Mouse (Mus musculus) inflammation-experienced regulatory T-cells, adult 6 months (primary cell): Measurements from ENCODE around the gene Olfr739. TPM values are rescaled to one million over a fixed set of nuclear protein-coding genes. Genes with fewer than 3 reads are reported as not detected.

Experiments
- ATAC-seq: one replicate; pipeline ENCODE4 v1.8.0; 2017
- polyA plus RNA-seq, 3 experiments: library from polyadenylated mRNA; unstranded; fragments of 100-300 nt; shearing (Covaris generic); gene quantifications; one replicate each; pipeline ENCODE4 v1.2.1; 2017

The Olfr739 gene
- polyA plus RNA-seq, result not detected

DNA sequence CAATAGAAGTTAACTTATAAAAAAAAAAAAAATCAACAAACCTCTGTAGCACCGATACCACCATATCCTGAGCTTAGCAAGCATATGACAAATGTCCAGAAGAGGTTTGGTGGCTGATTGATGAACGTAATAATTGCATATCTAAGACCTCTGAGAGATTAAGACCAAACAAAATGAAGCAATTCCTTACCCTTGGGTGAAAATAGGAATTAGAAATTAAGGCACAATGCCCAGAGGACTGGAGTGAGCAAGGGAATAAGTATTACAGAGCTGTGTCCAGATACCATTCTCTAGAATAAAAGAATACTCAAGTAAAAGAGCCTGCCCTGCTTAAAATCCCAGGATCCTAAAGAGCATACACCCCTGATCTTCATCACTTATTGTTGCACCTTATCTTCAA, at the start of gene Olfr739:
Gene Olfr739 (plus strand): TSS at position 301 of the 400 bp plus-strand sequence.
- no peak for ATAC-seq

DNA sequence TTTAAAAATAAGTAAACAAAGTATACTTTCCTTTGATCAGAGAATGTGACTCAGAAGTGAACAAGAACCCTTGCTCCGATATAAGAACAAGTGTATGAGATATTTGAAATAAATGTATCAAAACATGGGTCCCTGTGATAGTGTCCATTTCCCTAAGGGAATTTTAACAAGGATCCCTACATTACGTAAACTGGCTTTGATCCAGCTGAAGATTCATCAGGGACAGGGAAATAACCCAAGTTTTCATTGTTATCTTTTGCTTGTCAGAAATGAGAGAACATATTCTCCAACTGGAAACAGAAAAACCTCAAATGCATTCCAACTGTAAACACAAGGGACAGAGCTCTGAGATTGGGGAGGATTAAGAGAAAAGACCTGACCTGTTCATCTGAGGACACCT, 37.6 kb upstream of the Olfr739 start, which contains the start of gene Olfr736:
Gene Olfr736 (plus strand): TSS at position 301 of the 400 bp plus-strand sequence.
- ATAC-seq, result no peak

DNA sequence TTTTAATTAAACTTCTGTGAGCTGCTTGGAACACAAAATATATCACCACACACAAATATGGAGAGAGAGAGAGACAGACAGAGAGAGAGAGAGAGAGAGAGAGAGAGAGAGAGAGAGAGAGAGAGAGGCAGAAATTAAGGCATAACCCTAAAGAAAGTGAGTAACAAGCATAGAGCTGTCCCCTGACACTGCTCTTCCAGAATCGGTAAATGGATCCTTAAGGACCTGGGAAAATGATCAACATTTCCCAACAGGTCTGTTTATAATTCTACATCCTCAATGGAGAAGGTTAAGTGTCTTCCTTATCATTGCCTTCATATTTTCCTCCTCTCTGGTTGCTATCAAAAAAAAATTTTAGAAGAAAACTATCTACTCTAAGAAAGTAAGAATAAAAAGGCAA, 11.2 kb upstream of the Olfr739 start, which contains the start of gene Olfr738:
Gene Olfr738 (plus strand): TSS at position 301 of the 400 bp plus-strand sequence.
- ATAC-seq, result no peak

DNA sequence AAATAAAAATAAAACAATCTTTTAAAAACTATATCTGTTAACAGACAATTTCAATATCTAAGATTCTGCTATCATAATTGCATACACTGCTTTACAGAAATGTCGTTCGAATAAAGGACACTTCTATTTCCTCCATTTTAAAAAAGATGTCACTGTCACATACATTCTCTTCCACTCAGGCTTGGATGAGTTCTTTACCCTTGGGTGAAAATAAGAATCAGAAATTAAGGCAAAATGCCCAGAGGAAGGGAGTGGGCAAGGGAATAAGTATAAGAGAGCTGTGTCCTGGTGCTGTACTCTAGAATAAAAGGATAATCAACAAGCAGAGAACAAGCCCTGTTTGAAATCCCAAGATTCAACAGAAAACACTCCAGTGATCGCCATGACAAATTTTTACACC, 26.8 kb downstream of the Olfr739 start, which contains the start of gene Olfr740:
Gene Olfr740 (plus strand): TSS at position 301 of the 400 bp plus-strand sequence.
- no peak for ATAC-seq

DNA sequence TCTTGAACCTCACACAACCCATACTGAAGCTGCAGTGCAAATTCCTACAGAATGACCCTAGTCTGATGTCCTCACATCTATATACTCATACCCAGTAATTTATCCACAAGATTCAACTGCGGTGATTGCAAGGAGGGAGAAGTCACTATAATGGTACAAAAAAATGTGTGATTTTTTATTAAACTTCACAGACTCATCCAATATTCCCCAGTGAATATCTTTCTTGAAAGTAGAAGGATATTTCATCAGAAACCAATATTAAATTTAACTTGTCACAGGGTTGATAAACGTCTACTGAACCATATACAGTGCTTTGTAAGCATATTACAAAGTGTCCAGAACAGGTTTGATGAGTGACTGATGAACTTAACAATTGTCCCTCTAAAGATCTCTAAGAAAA, 54.0 kb downstream of the Olfr739 start, which contains the start of gene Olfr741:
Gene Olfr741 (plus strand): TSS at position 301 of the 400 bp plus-strand sequence.
- no peak for ATAC-seq

Other genes starting within 250 kb of the Olfr739 start
- not detected for gene Olfr730, start 230.4 kb upstream of the Olfr739 start, polyA plus RNA-seq
- gene Olfr731, start 176.8 kb upstream of the Olfr739 start, polyA plus RNA-seq, result not detected
- not detected for gene Olfr732, start 134.4 kb upstream of the Olfr739 start, polyA plus RNA-seq
- not detected for gene Olfr733, start 117.1 kb upstream of the Olfr739 start, polyA plus RNA-seq
- gene Olfr734, start 91.9 kb upstream of the Olfr739 start, polyA plus RNA-seq, result not detected
- not detected for gene Olfr735, start 69.8 kb upstream of the Olfr739 start, polyA plus RNA-seq
- gene Tlr11, start 60.7 kb upstream of the Olfr739 start, polyA plus RNA-seq, result under 1 TPM in 1 of 3 experiments, not detected in 2; 0.20 TPM
- not detected for gene Olfr736, start 37.5 kb upstream of the Olfr739 start, polyA plus RNA-seq
- gene Olfr738, start 11.1 kb upstream of the Olfr739 start, polyA plus RNA-seq, result not detected
- not detected for gene Olfr740, start 26.9 kb downstream of the Olfr739 start, polyA plus RNA-seq
- not detected for gene Olfr741, start 54.1 kb downstream of the Olfr739 start, polyA plus RNA-seq
- gene Olfr742, start 85.0 kb downstream of the Olfr739 start, polyA plus RNA-seq, result not detected
- not detected for gene Olfr743, start 103.2 kb downstream of the Olfr739 start, polyA plus RNA-seq
- gene Olfr744, start 196.3 kb downstream of the Olfr739 start, polyA plus RNA-seq, result not detected
- gene Olfr745, start 220.8 kb downstream of the Olfr739 start, polyA plus RNA-seq, result not detected
- not detected for gene Olfr746, start 228.5 kb downstream of the Olfr739 start, polyA plus RNA-seq